Mouse (Mus musculus) monocyte, adult 59 days (primary cell): ENCODE results near the gene Fcgrt. TPM values are rescaled to one million over a fixed set of nuclear protein-coding genes. Genes with fewer than 3 reads are reported as not detected.

Experiments used
- total RNA-seq, 2 experiments: library from RNA; stranded (reverse); gene quantifications; one replicate each; pipeline ENCODE4 v1.2.4; 2023

Gene Fcgrt
- total RNA-seq, result 100 to 1,000 TPM; 134 to 157 TPM

GRCm38 (mm10) chr7:45103652-45104180 lies at the start of gene Fcgrt:
TSS of gene Fcgrt (minus strand) at chr7:45103851.

GRCm38 (mm10) chr7:45135993-45136567 lies 32.4 kb upstream of the Fcgrt start, which contains the start of the genes Gm45713 and Flt3l:
TSS of gene Gm45713 (minus strand) at chr7:45136231.
TSS of gene Flt3l (minus strand) at chr7:45136432.

DNA sequence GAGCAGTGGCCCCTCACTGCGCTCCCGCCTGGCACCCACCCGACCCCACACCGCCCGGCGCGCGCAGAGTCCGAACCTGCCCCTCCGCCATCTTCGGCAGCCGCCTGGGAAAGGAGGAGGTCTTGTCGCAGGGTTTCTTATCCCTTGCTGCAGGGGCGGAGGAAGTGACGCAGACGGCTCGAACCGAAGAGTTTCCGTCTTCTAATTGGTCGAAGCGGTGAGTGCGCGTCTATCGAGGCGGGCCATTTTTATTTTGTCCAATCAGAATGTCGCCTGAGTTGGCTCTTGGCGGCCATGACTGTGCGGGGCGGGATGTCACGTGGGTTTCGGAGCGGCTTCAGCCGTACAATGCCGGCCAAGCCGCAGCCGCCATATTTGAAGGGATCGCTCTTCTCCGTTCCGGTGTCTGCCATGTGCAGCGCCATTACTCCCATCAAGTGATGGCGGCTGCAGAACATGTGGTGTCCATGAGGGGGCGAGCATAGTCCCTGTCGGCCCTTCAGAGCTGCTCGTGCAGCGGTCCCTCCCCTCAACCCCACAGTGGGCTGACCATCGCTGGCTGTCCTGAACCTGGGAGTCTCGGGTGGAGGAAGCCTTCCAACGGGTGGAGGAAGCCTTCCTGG lies 25.1 kb upstream of the Fcgrt start, which contains the start of gene Rpl13a:
Gene Rpl13a (minus strand): TSS at position 138 of the 623 bp plus-strand sequence.

GRCm38 (mm10) chr7:45124224-45125143 lies 20.8 kb upstream of the Fcgrt start, which contains the start of gene Rps11:
TSS of gene Rps11 (minus strand) at chr7:45124439.

DNA sequence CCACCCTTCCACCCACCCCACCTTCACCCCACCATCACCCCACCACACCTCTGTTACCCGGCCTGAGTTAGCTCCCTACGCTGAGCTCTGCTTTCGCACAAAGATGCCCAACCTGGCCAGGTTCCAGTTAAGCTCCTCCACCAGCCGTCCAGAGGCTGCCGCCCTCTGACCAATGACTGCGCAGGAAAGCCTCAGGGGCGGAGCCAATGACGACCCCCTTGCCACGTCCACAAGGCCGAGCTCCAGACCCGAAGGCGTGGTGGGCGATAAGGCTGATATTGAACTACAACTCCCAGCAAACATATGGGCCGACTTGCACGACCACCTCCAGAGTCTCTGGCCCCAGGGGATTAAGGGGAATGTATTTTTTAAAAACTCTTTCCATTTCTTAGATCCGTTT lies 11.6 kb downstream of the Fcgrt start, which contains the start of gene Rcn3:
Gene Rcn3 (minus strand): TSS at position 174 of the 400 bp plus-strand sequence.

DNA sequence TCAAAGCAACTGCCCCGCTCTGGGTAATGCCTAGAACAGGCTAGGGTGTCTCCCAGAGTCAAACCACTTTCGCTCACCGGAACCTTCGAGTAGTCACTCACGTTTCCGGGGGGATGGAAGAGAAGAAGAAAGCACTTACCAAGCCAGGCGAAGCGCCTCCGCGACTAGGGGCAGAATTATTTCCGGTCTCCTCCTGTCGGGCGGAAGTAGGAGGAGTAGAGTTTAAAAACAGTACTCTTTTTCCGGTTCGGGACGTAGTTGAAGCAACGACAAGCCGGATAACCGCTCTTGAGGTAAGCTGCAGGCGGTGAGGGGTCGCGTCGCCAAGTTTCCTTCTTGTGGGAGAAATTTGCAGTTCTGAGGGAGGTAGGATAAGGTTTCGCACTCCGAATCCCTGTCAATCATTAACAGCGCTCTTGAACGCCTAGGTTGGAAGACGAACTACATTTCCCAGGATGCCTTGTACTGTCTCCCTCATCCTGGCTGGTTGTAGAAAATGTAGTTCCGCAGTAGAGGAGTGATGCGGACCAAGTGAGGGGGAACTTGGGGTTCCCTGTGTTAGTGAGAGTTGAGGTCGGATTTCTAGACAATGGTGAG lies 41.3 kb downstream of the Fcgrt start, which contains the start of the genes Nosip and Prrg2:
Gene Nosip (plus strand): TSS at position 191 of the 597 bp plus-strand sequence.
Gene Prrg2 (minus strand): TSS at position 439 of the 597 bp plus-strand sequence.

DNA sequence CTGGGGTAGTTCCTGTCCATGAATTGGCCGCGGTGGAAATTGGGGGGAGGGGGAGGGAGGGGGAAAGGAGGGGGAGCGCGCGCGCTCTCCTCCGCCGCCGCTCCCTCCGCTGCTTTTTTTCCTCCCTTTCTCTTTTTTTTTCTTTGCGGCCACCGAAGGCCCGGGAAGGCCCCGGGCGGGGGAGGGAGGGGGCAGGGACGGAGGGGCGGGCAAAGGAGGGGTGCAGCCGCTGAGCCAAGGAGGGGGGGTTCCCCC lies 50.9 kb downstream of the Fcgrt start, which contains the start of gene Prr12:
Gene Prr12 (minus strand): TSS at position 20 of the 255 bp plus-strand sequence.

Other genes starting within 250 kb of the Fcgrt start
- 10 to 100 TPM; 83.9 to 88.5 TPM for gene Pnkp, start 246.7 kb downstream of the Fcgrt start, total RNA-seq
- gene Ptov1, start 234.1 kb downstream of the Fcgrt start, total RNA-seq, result 10 to 100 TPM; 59.0 to 65.1 TPM
- 10 to 100 TPM; 51.0 to 54.3 TPM for gene Med25, start 211.1 kb downstream of the Fcgrt start, total RNA-seq
- gene Fuz, start 207.8 kb downstream of the Fcgrt start, total RNA-seq, result 10 to 100 TPM in 1 of 2 experiments, 1 to 10 TPM in 1; 8.5 to 13.7 TPM
- 10 to 100 TPM; 65.0 to 66.5 TPM for gene Ap2a1, start 174.4 kb downstream of the Fcgrt start, total RNA-seq
- gene Tsks, start 160.6 kb downstream of the Fcgrt start, total RNA-seq, result not detected
- 1 to 10 TPM in 1 of 2 experiments, under 1 TPM in 1; 0.63 to 2.0 TPM for gene Cpt1c, start 129.0 kb downstream of the Fcgrt start, total RNA-seq
- gene Prmt1, start 117.3 kb downstream of the Fcgrt start, total RNA-seq, result 10 to 100 TPM; 73.2 to 92.6 TPM
- 100 to 1,000 TPM in 1 of 2 experiments, 10 to 100 TPM in 1; 99.4 to 105 TPM for gene Irf3, start 106.2 kb downstream of the Fcgrt start, total RNA-seq
- 10 to 100 TPM; 12.7 to 21.1 TPM for gene Bcl2l12, start 105.1 kb downstream of the Fcgrt start, total RNA-seq
- gene Scaf1, start 87.5 kb downstream of the Fcgrt start, total RNA-seq, result 10 to 100 TPM; 79.7 to 88.3 TPM
- gene Rras, start 85.9 kb downstream of the Fcgrt start, total RNA-seq, result 100 to 1,000 TPM; 157 to 168 TPM
- 10 to 100 TPM; 36.6 to 38.5 TPM for gene Prr12, start 51.0 kb downstream of the Fcgrt start, total RNA-seq
- 10 to 100 TPM; 43.8 to 49.1 TPM for gene Nosip, start 41.4 kb downstream of the Fcgrt start, total RNA-seq
- gene Prrg2, start 41.2 kb downstream of the Fcgrt start, total RNA-seq, result 10 to 100 TPM; 14.4 to 16.2 TPM
- 1 to 10 TPM; 3.8 to 4.9 TPM for gene Rcn3, start 11.6 kb downstream of the Fcgrt start, total RNA-seq
- gene Rps11, start 20.6 kb upstream of the Fcgrt start, total RNA-seq, result 1,000 to 10,000 TPM; 2,292 to 2,480 TPM
- 1,000 to 10,000 TPM; 1,720 to 2,206 TPM for gene Rpl13a, start 24.9 kb upstream of the Fcgrt start, total RNA-seq
- not detected for gene Gm45713, start 32.4 kb upstream of the Fcgrt start, total RNA-seq
- gene Flt3l, start 32.6 kb upstream of the Fcgrt start, total RNA-seq, result 10 to 100 TPM; 38.8 to 44.7 TPM
- 10 to 100 TPM; 40.7 to 42.0 TPM for gene Pih1d1, start 50.5 kb upstream of the Fcgrt start, total RNA-seq
- 100 to 1,000 TPM; 133 to 144 TPM for gene Aldh16a1, start 50.7 kb upstream of the Fcgrt start, total RNA-seq
- gene Slc17a7, start 60.1 kb upstream of the Fcgrt start, total RNA-seq, result not detected
- gene Gfy, start 75.7 kb upstream of the Fcgrt start, total RNA-seq, result not detected
- gene Pth2, start 77.1 kb upstream of the Fcgrt start, total RNA-seq, result not detected
- gene Ccdc155, start 101.0 kb upstream of the Fcgrt start, total RNA-seq, result not detected
- gene Dkkl1, start 108.3 kb upstream of the Fcgrt start, total RNA-seq, result 1 to 10 TPM in 1 of 2 experiments, under 1 TPM in 1; 0.71 to 1.8 TPM
- gene Tead2, start 111.9 kb upstream of the Fcgrt start, total RNA-seq, result 1 to 10 TPM in 1 of 2 experiments, under 1 TPM in 1; 0.46 to 3.1 TPM
- gene Cd37, start 135.3 kb upstream of the Fcgrt start, total RNA-seq, result 100 to 1,000 TPM; 153 to 162 TPM
- gene Slc6a16, start 137.2 kb upstream of the Fcgrt start, total RNA-seq, result not detected
- under 1 TPM in 1 of 2 experiments, not detected in 1; 0.27 TPM for gene Slc6a21, start 173.7 kb upstream of the Fcgrt start, total RNA-seq
- gene Trpm4, start 229.9 kb upstream of the Fcgrt start, total RNA-seq, result 10 to 100 TPM; 13.8 to 14.3 TPM
- not detected for gene Hrc, start 231.4 kb upstream of the Fcgrt start, total RNA-seq